Mouse (Mus musculus) central nervous system, embryonic 11.5 days (tissue): Measurements from ENCODE around the gene Glyctk. TPM values are rescaled to one million over a fixed set of nuclear protein-coding genes. Genes with fewer than 3 reads are reported as not detected.

ENCODE experiments used
- polyA plus RNA-seq: library from polyadenylated mRNA; depleted of rRNA; stranded (reverse); fragments of >200 nt; gene quantifications from 2 replicates; pipeline ENCODE4 v1.2.3, GENCODE M21; 2012; rRNA removed

Glyctk gene
- polyA plus RNA-seq, result 1.5 and 1.7 TPM in 2 replicates

GRCm38 (mm10) chr9:106158037-106158491 is at the start of gene Glyctk:
TSS of gene Glyctk (minus strand) at chr9:106158138.

GRCm38 (mm10) chr9:106202819-106203636 is 45.1 kb upstream of the Glyctk start, which contains the start of gene Twf2:
TSS of gene Twf2 (plus strand) at chr9:106203108.

DNA sequence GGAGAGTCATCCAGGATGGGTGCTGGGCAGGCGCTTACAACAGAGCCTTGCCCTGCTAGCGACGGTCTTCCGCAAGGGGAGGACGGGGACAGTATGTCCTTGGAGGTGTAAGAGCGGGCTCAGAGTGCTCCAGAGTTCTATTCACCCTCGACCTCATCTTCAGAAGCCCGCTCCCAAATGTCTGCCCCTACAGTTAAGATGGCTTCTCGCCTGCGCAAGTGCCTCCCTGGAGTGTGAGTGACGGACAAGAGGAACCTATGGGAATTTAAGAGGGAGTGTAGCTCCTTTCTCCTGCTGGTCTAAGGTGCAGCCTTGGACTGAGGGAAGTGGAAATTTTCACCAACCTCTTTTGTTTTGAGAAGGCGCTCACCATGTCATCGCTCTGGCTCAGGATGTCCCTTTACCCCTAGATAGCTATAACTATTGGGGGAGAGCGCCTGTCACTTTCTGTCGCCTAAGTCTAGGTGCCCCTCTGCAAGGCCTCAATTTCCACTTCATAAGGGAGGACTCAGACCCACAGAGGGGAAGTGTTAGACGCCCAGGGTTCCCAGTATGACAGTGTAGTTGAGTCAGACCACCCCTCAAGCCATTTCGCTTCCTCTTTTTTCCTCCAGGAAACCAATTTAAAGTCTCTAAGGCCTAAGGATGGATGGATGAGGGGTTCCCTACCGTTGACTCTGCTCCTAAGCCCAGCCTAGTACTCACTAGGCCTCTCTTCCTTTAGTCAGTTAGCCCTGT is 41.8 kb upstream of the Glyctk start, which contains the start of gene Ppm1m:
Ppm1m (minus strand) TSS at position 212 of the 738 bp plus-strand sequence.

DNA sequence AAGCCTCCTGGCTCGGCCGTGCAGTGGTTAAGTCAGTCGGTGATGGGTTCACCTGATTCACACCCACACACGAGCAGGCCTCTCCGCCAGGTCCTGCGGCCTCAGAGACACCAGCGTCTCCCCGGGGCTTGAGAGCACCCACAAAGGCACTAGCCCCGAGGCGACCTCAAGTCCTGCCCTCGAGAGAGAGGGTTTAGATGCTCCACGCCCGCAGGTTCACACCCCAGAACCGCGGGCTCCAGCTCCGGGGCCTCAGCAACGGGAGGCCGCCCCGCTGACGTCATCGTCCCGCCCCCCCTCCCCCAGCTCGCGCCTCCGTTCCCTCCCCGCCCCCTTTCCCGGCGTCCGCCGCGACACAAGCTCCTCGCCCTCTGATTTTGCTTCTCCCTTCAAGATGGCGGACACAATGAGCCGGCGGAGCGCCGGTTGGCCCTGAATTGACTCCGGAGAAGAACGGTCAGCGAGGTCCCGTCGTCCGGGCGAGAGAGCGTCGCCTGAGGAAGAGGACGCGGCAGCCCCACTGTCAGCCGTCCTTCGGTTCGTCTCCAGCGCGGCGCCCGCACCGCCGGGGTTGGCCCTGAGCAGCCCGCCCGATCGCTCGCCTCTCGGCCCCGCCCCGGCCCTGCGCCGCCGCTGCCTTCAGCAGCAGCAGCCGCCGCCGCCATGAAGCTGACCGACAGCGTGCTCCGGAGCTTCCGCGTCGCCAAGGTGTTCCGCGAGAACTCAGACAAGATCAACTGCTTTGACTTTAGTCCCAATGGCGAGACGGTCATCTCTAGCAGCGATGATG is 12.8 kb upstream of the Glyctk start, which contains the start of gene Wdr82:
Wdr82 (plus strand) TSS at position 373 of the 790 bp plus-strand sequence.

Other genes with a start within 250 kb of the Glyctk start
- gene Col6a5, start 197.5 kb downstream of the Glyctk start, polyA plus RNA-seq, result 0.02 and 0.47 TPM in 2 replicates
- 0.40 and 1.1 TPM in 2 replicates for gene Col6a4, start 61.4 kb downstream of the Glyctk start, polyA plus RNA-seq
- gene Wdr82, start 12.8 kb upstream of the Glyctk start, polyA plus RNA-seq, result 111 and 140 TPM in 2 replicates
- 57.3 and 73.9 TPM in 2 replicates for gene Ppm1m, start 41.6 kb upstream of the Glyctk start, polyA plus RNA-seq
- gene Twf2, start 45.0 kb upstream of the Glyctk start, polyA plus RNA-seq, result 34.1 and 51.3 TPM in 2 replicates
- 0.10 and 0.17 TPM in 2 replicates for gene Tlr9, start 64.5 kb upstream of the Glyctk start, polyA plus RNA-seq
- gene Alas1, start 90.5 kb upstream of the Glyctk start, polyA plus RNA-seq, result 63.8 and 68.5 TPM in 2 replicates
- 22.6 and 28.3 TPM in 2 replicates for gene Poc1a, start 122.9 kb upstream of the Glyctk start, polyA plus RNA-seq
- gene Dusp7, start 210.5 kb upstream of the Glyctk start, polyA plus RNA-seq, result 29.1 and 69.8 TPM in 2 replicates